ENCODE assay signal across 8 mouse cellular contexts in genomic region chr11:78560447-78560846, GRCm38 (mm10). TPM values are rescaled to one million over a fixed set of nuclear protein-coding genes. Genes with fewer than 3 reads are reported as not detected.
DNase-seq lines count a peak whose midpoint lies in the region; ATAC-seq and TF ChIP-seq lines count a peak whose summit lies in the region.

No protein-coding gene starts in this region.

- ATAC-seq in kidney, embryonic 16.5 days (ENCODE audit: low FRiP score, low TSS enrichment), result peak; percentile 73

- no peaks in the 10 kb centered on the region for H3K9me3 ChIP-seq in kidney, embryonic 16.5 days (ENCODE audit: low read length)

- H3K27me3 ChIP-seq in kidney, embryonic 16.5 days (ENCODE audit: insufficient read depth, low read length), result no peaks in the 10 kb centered on the region
- no peaks in the 10 kb centered on the region for H3K27me3 ChIP-seq in thymus, adult 2 months (ENCODE audit: control insufficient read depth, insufficient read depth, low read length)

- 13% methylated on average over 4 of the region's 4 CpGs for WGBS in kidney, embryonic 16.5 days
- 14% methylated on average over 4 of the region's 4 CpGs for WGBS in thymus, adult 2 months

- H3K27ac ChIP-seq in kidney, embryonic 16.5 days (ENCODE audit: low read length), result no peak overlapping the region
- no peak overlapping the region for H3K27ac ChIP-seq in thymus, adult 2 months (ENCODE audit: control insufficient read depth, insufficient read depth, low read length)

- H3K4me3 ChIP-seq in kidney, embryonic 16.5 days (ENCODE audit: low read length), result no peak overlapping the region
- H3K4me3 ChIP-seq in thymus, adult 2 months (ENCODE audit: control insufficient read depth, insufficient read depth, low read length), result no peak overlapping the region

- no peak for TF ChIP-seq POLR2A in thymus, adult 2 months (IDR thresholded peaks at IDR 0.05; ENCODE audit: control insufficient read depth, extremely low read depth, insufficient read depth, low read length, poor library complexity)

- no peaks in the 10 kb centered on the region for H3K4me1 ChIP-seq in kidney, embryonic 16.5 days (ENCODE audit: insufficient read depth, low read length)
- H3K4me1 ChIP-seq in thymus, adult 2 months (replicated peaks; ENCODE audit: control insufficient read depth, insufficient read depth, low read length), result no peaks in the 10 kb centered on the region

- H3K9ac ChIP-seq in kidney, embryonic 16.5 days (replicated peaks; ENCODE audit: low read length), result no peak overlapping the region

- TF ChIP-seq CTCF in thymus, adult 2 months (IDR thresholded peaks at IDR 0.05; ENCODE audit: borderline replicate concordance, control insufficient read depth, extremely low read depth, insufficient read depth, low read length, poor library complexity), result no peak

- no peaks in the 10 kb centered on the region for H3K36me3 ChIP-seq in kidney, embryonic 16.5 days (ENCODE audit: insufficient read depth, low read length)
- H3K36me3 ChIP-seq in thymus, adult 2 months (ENCODE audit: control insufficient read depth, insufficient read depth, low read length), result no peaks in the 10 kb centered on the region

- H3K4me2 ChIP-seq in kidney, embryonic 16.5 days (replicated peaks; ENCODE audit: low read depth, low read length), result no peak overlapping the region

- DNase-seq in CD4-positive helper T cell, adult 2 months (ENCODE audit: low read depth, low spot score), result peak; percentile 72
- DNase-seq in adrenal gland, adult (ENCODE audit: inconsistent age in 2 of 2, low spot score in 1 of 2), result peak; percentile 69 to 91
- DNase-seq in embryo, embryonic 11.5 days (ENCODE audit: low read depth, low spot score), result peak; percentile 53
- DNase-seq in heart, adult 9 months (ENCODE audit: low spot score in 2 of 2), result peak; percentile 48 to 73
- DNase-seq in liver, result peak; percentile 69
- DNase-seq in naive thymus-derived CD4-positive, alpha-beta T cell, adult 2 months (ENCODE audit: low read depth), result peak; percentile 82
- peak; percentile 71 for DNase-seq in thymus, adult 2 months

RNA-seq across cellular contexts. Expression of gene Tmem97, which starts 9.9 kb away (rescaled TPM):
- 70.7 and 75.1 TPM in 2 replicates for polyA plus RNA-seq in kidney, embryonic 16.5 days (2015; fragmentation: Nextera tagmentation; extraction: Ambion mirVana)
- 20.6 and 21.6 TPM in 2 replicates for polyA plus RNA-seq in thymus, adult 2 months (2012; rRNA removed)

RNA-seq across cellular contexts. Expression of gene Ift20, which starts 24.3 kb away (rescaled TPM):
- polyA plus RNA-seq in kidney, embryonic 16.5 days (2015; fragmentation: Nextera tagmentation; extraction: Ambion mirVana), result 125 and 130 TPM in 2 replicates
- polyA plus RNA-seq in thymus, adult 2 months (2012; rRNA removed), result 58.4 and 60.7 TPM in 2 replicates

RNA-seq across cellular contexts. Expression of gene Tnfaip1, which starts 24.3 kb away (rescaled TPM):
- polyA plus RNA-seq in kidney, embryonic 16.5 days (2015; fragmentation: Nextera tagmentation; extraction: Ambion mirVana), result 95.1 and 100 TPM in 2 replicates
- polyA plus RNA-seq in thymus, adult 2 months (2012; rRNA removed), result 13.4 and 14.3 TPM in 2 replicates

RNA-seq across cellular contexts. Expression of gene Poldip2, which starts 48.5 kb away (rescaled TPM):
- 188 and 192 TPM in 2 replicates for polyA plus RNA-seq in kidney, embryonic 16.5 days (2015; fragmentation: Nextera tagmentation; extraction: Ambion mirVana)
- polyA plus RNA-seq in thymus, adult 2 months (2012; rRNA removed), result 41.3 and 43.6 TPM in 2 replicates

RNA-seq across cellular contexts. Expression of gene Tmem199, which starts 48.5 kb away (rescaled TPM):
- polyA plus RNA-seq in kidney, embryonic 16.5 days (2015; fragmentation: Nextera tagmentation; extraction: Ambion mirVana), result 56.9 and 58.8 TPM in 2 replicates
- 13.5 and 17.3 TPM in 2 replicates for polyA plus RNA-seq in thymus, adult 2 months (2012; rRNA removed)
